Comparison of ENCODE assay signal across 8 mouse cellular contexts in genomic region chr5:135010320-135010709, GRCm38 (mm10). TPM values are rescaled to one million over a fixed set of nuclear protein-coding genes. Genes with fewer than 3 reads are reported as not detected.
A peak's percentile ranks its signal among the peaks of the same experiment; 100 is the strongest.
DNase-seq lines count a peak whose midpoint lies in the region; ATAC-seq and TF ChIP-seq lines count a peak whose summit lies in the region.

No protein-coding gene starts in this region.

- H3K4me2 ChIP-seq in hindbrain, embryonic 11.5 days (replicated peaks; ENCODE audit: low read depth, low read length) = peak overlapping the region; percentile 67
- peak overlapping the region; percentile 75 for H3K4me2 ChIP-seq in midbrain, embryonic 13.5 days (replicated peaks)

- DNase-seq in kidney, adult 2 months = no peak
- no peak for DNase-seq in kidney, postnatal 36 days
- no peak for DNase-seq in hindbrain, embryonic 11.5 days (ENCODE audit: low spot score)
- no peak for DNase-seq in retina, embryonic 14.5 days (ENCODE audit: low spot score)
- no peak for DNase-seq in spleen, adult 18-20 months
- DNase-seq in frontal cortex, postnatal 25 days (ENCODE audit: low spot score in 2 of 2) = no peak

- TF ChIP-seq CTCF in kidney, adult 2 months (conservative IDR thresholded peaks at IDR 0.05; ENCODE audit: insufficient read depth, insufficient read length, low read depth, low read length) = no peak
- TF ChIP-seq CTCF in bone marrow macrophage, adult 2 months (IDR thresholded peaks at IDR 0.05; ENCODE audit: low read depth, low read length) = no peak

- ATAC-seq in hindbrain, embryonic 11.5 days (ENCODE audit: low FRiP score) = no peak
- no peak for ATAC-seq in midbrain, embryonic 13.5 days

- H3K27ac ChIP-seq in kidney, adult 2 months (ENCODE audit: insufficient read depth, low read depth, low read length) = peak overlapping the region; percentile 67
- H3K27ac ChIP-seq in bone marrow macrophage, adult 2 months (ENCODE audit: insufficient read depth, low read depth, low read length) = peak overlapping the region; percentile 90
- H3K27ac ChIP-seq in hindbrain, embryonic 11.5 days (ENCODE audit: low read depth, low read length) = 0 out of 2 replicates have a peak overlapping the region, but pooled peaks have one; percentile 90
- H3K27ac ChIP-seq in midbrain, embryonic 13.5 days = peak overlapping the region; percentile 95; the same call in 1 of the 2 replicates

- H3K4me3 ChIP-seq in kidney, adult 2 months (ENCODE audit: insufficient read depth, low read depth, low read length) = peak overlapping the region; percentile 90
- peak overlapping the region; percentile 79 for H3K4me3 ChIP-seq in bone marrow macrophage, adult 2 months (ENCODE audit: insufficient read depth, low read length)
- peak overlapping the region; percentile 56 for H3K4me3 ChIP-seq in hindbrain, embryonic 11.5 days (ENCODE audit: low read depth, low read length)
- H3K4me3 ChIP-seq in midbrain, embryonic 13.5 days (replicated peaks) = peak overlapping the region; percentile 59

- 40% methylated on average over 7 of the region's 7 CpGs for WGBS in kidney, adult 2 months
- 63% methylated on average over 7 of the region's 7 CpGs for WGBS in hindbrain, embryonic 11.5 days
- WGBS in midbrain, embryonic 13.5 days = 59% methylated on average over 7 of the region's 7 CpGs

- H3K4me1 ChIP-seq in kidney, adult 2 months (ENCODE audit: control insufficient read depth, insufficient read depth, low read length) = peaks cover 9% of the 10 kb centered on the region; the same call in 1 of the 2 replicates
- H3K4me1 ChIP-seq in bone marrow macrophage, adult 2 months (ENCODE audit: control insufficient read depth, insufficient read depth, low read length) = peaks cover 9% of the 10 kb centered on the region
- H3K4me1 ChIP-seq in hindbrain, embryonic 11.5 days (replicated peaks; ENCODE audit: control insufficient read depth, insufficient read depth, low read length) = peaks cover 6% of the 10 kb centered on the region; the same call in 1 of the 2 replicates
- H3K4me1 ChIP-seq in midbrain, embryonic 13.5 days (replicated peaks) = peaks cover 35% of the 10 kb centered on the region

- H3K9ac ChIP-seq in hindbrain, embryonic 11.5 days (ENCODE audit: low read depth, low read length) = peak overlapping the region; percentile 57; the same call in 1 of the 2 replicates
- peak overlapping the region; percentile 67 for H3K9ac ChIP-seq in midbrain, embryonic 13.5 days (replicated peaks)

- H3K36me3 ChIP-seq in kidney, adult 2 months (ENCODE audit: control insufficient read depth, insufficient read depth, low read length) = no peaks in the 10 kb centered on the region
- no peaks in the 10 kb centered on the region for H3K36me3 ChIP-seq in hindbrain, embryonic 11.5 days (ENCODE audit: control insufficient read depth, insufficient read depth, low read length)
- no peaks in the 10 kb centered on the region for H3K36me3 ChIP-seq in midbrain, embryonic 13.5 days

- H3K27me3 ChIP-seq in kidney, adult 2 months (replicated peaks; ENCODE audit: control insufficient read depth, insufficient read depth, low read length) = no peaks in the 10 kb centered on the region
- no peaks in the 10 kb centered on the region for H3K27me3 ChIP-seq in hindbrain, embryonic 11.5 days (ENCODE audit: control insufficient read depth, insufficient read depth, low read length)
- peaks cover 22% of the 10 kb centered on the region for H3K27me3 ChIP-seq in midbrain, embryonic 13.5 days

- TF ChIP-seq POLR2A in kidney, adult 2 months (IDR thresholded peaks at IDR 0.05; ENCODE audit: low read depth, low read length) = no peak
- TF ChIP-seq POLR2A in bone marrow macrophage, adult 2 months (IDR thresholded peaks at IDR 0.05; ENCODE audit: borderline replicate concordance, low read depth, low read length) = no peak

- H3K9me3 ChIP-seq in hindbrain, embryonic 11.5 days (ENCODE audit: control insufficient read depth, low read length) = no peaks in the 10 kb centered on the region
- H3K9me3 ChIP-seq in midbrain, embryonic 13.5 days = no peaks in the 10 kb centered on the region

RNA-seq across cellular contexts. Expression of gene Abhd11, which starts 1.4 kb away (rescaled TPM):
- 111 and 121 TPM in 2 replicates for polyA plus RNA-seq in kidney, adult 2 months (2012; rRNA removed)
- polyA plus RNA-seq in bone marrow macrophage, adult 2 months (2012; ENCODE audit: insufficient read depth, insufficient read length, missing spikeins) = 12.2 and 13.0 TPM in 2 replicates
- polyA plus RNA-seq in hindbrain, embryonic 11.5 days (2014; fragmentation: Nextera tagmentation; extraction: Ambion mirVana) = 45.1 and 48.3 TPM in 2 replicates
- polyA plus RNA-seq in midbrain, embryonic 13.5 days (2015; fragmentation: Nextera tagmentation; extraction: Ambion mirVana) = 50.7 and 51.2 TPM in 2 replicates

RNA-seq across cellular contexts. Expression of gene Stx1a, which starts 13.0 kb away (rescaled TPM):
- polyA plus RNA-seq in kidney, adult 2 months (2012; rRNA removed) = 3.9 and 4.1 TPM in 2 replicates
- polyA plus RNA-seq in bone marrow macrophage, adult 2 months (2012; ENCODE audit: insufficient read depth, insufficient read length, missing spikeins) = 0.76 and 0.84 TPM in 2 replicates
- 21.8 and 24.0 TPM in 2 replicates for polyA plus RNA-seq in hindbrain, embryonic 11.5 days (2014; fragmentation: Nextera tagmentation; extraction: Ambion mirVana)
- 63.4 and 69.7 TPM in 2 replicates for polyA plus RNA-seq in midbrain, embryonic 13.5 days (2015; fragmentation: Nextera tagmentation; extraction: Ambion mirVana)

RNA-seq across cellular contexts. Expression of gene Cldn3, which starts 24.3 kb away (rescaled TPM):
- polyA plus RNA-seq in kidney, adult 2 months (2012; rRNA removed) = 26.7 and 36.7 TPM in 2 replicates
- not detected in 2 replicates for polyA plus RNA-seq in bone marrow macrophage, adult 2 months (2012; ENCODE audit: insufficient read depth, insufficient read length, missing spikeins)
- 3.5 and 5.3 TPM in 2 replicates for polyA plus RNA-seq in hindbrain, embryonic 11.5 days (2014; fragmentation: Nextera tagmentation; extraction: Ambion mirVana)
- 1.7 and 1.8 TPM in 2 replicates for polyA plus RNA-seq in midbrain, embryonic 13.5 days (2015; fragmentation: Nextera tagmentation; extraction: Ambion mirVana)

RNA-seq across cellular contexts. Expression of gene Dnajc30, which starts 53.7 kb away (rescaled TPM):
- polyA plus RNA-seq in kidney, adult 2 months (2012; rRNA removed) = 47.3 and 63.3 TPM in 2 replicates
- 21.6 and 22.4 TPM in 2 replicates for polyA plus RNA-seq in bone marrow macrophage, adult 2 months (2012; ENCODE audit: insufficient read depth, insufficient read length, missing spikeins)
- polyA plus RNA-seq in hindbrain, embryonic 11.5 days (2014; fragmentation: Nextera tagmentation; extraction: Ambion mirVana) = 26.2 and 29.2 TPM in 2 replicates
- 40.4 and 41.3 TPM in 2 replicates for polyA plus RNA-seq in midbrain, embryonic 13.5 days (2015; fragmentation: Nextera tagmentation; extraction: Ambion mirVana)

RNA-seq across cellular contexts. Expression of gene Bud23, which starts 54.4 kb away (rescaled TPM):
- 50.4 and 50.7 TPM in 2 replicates for polyA plus RNA-seq in kidney, adult 2 months (2012; rRNA removed)
- polyA plus RNA-seq in bone marrow macrophage, adult 2 months (2012; ENCODE audit: insufficient read depth, insufficient read length, missing spikeins) = 45.0 and 57.1 TPM in 2 replicates
- 113 and 118 TPM in 2 replicates for polyA plus RNA-seq in hindbrain, embryonic 11.5 days (2014; fragmentation: Nextera tagmentation; extraction: Ambion mirVana)
- polyA plus RNA-seq in midbrain, embryonic 13.5 days (2015; fragmentation: Nextera tagmentation; extraction: Ambion mirVana) = 89.8 and 103 TPM in 2 replicates
